Mouse (Mus musculus): ENCODE results near the gene Olfr1368. TPM values are rescaled to one million over a fixed set of nuclear protein-coding genes. Genes with fewer than 3 reads are reported as not detected.
"Not testable (repeated sequence)": the region's sequence is repeated elsewhere in the genome, so short reads cannot be mapped to it uniquely, and the experiment has no call there.

The Olfr1368 gene
- polyA plus RNA-seq, 1 experiment from 2014 or later, result not detected

DNA sequence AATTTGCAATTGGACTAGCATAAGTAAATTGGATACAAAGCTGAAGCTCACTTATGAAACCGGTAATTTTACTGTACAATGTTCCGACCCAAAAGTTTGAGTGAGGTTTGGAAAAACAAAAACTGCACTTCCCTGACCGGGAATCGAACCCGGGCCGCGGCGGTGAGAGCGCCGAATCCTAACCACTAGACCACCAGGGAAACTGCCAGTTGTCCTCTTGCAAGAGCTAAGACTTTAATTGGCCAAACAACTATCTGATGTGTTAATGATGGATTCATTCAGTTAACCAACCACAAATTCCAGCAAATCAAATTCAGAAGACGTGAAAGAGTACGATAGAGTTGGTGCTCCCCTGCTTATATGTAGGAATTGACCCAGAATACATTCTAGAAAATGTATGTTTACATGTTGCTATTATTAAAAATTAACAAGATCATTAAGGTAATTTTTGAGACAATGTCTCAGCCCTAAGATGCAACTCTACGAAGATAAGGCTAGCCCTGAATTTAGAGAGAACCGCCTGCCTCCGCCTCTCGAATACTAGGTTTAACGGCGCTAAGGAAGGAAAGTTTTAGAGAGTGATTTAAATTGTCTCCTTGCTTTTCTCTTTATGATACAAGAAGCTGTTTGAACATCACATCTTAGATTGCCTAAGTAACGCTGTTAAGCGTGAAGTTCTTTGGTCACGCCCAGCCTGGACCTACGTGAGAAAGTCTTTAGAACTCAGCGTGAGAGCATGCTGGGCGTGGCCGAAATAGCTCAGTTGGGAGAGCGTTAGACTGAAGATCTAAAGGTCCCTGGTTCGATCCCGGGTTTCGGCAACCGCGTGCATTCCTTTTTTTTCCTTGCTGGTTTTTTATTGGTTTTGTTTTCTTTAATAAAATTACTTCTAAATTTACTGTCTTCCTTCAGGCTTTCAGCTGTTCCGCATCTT is 15.3 kb upstream of the Olfr1368 start:
- Histone ChIP-seq H3K36me3 (ENCODE audit: control insufficient read depth, insufficient read depth, low read length) (no peaks in the 10 kb centered on the region), H3K27me3 (ENCODE audit: control insufficient read depth, insufficient read depth, low read length) (no peaks in the 10 kb centered on the region), H3K9me3 (replicated peaks; ENCODE audit: control insufficient read depth, low read length) (no peaks in the 10 kb centered on the region), H3K4me2 (peak overlapping the region; percentile 96), H3K4me3 (ENCODE audit: low read depth, low read length) (peak overlapping the region; percentile 65), H3K4me1 (ENCODE audit: control insufficient read depth, insufficient read depth, low read length) (no peaks in the 10 kb centered on the region), H3K27ac (ENCODE audit: low read depth, low read length) (no peak overlapping the region), H3K9ac (ENCODE audit: low read depth, low read length) (0 out of 2 replicates have a peak overlapping the region, but pooled peaks have one; percentile 39)
- under 1% methylated on average over 32 of the region's 32 CpGs for WGBS (ENCODE audit: insufficient replicate concordance)
- peak; percentile 86 for ATAC-seq (replicated peaks; ENCODE audit: insufficient number of reproducible peaks, low FRiP score, low TSS enrichment)

DNA sequence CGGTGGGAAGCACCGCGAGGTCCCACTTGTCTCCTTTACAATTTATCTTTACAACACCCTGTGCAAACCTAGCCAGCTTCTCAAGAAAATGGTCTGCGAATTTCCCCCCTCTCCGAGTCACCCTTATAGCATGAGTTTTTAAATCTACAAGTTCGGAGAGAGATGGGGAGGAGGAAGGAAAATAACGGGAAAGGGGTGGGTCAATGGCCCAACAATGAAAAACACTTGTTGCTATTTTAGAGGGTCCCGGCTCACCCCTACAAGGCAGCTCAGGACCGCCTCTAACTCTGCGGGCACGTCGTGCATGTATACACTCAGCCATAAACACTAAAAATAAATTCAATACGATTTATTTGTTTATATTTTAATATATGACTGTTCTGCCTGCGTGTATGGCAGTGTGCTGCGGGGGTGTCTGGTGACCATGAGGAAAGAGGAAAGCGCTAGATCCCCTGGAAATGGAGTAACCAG is 14.4 kb upstream of the Olfr1368 start:
- Histone ChIP-seq H3K9ac (ENCODE audit: low read depth, low read length) (peak overlapping the region; percentile 72; the same call in 1 of the 2 replicates), H3K27me3 (ENCODE audit: control insufficient read depth, insufficient read depth, low read length) (no peaks in the 10 kb centered on the region), H3K9me3 (replicated peaks; ENCODE audit: control insufficient read depth, low read length) (no peaks in the 10 kb centered on the region), H3K4me2 (peak overlapping the region; percentile 96), H3K27ac (ENCODE audit: low read depth, low read length) (no peak overlapping the region), H3K4me1 (ENCODE audit: control insufficient read depth, insufficient read depth, low read length) (no peaks in the 10 kb centered on the region), H3K36me3 (ENCODE audit: control insufficient read depth, insufficient read depth, low read length) (no peaks in the 10 kb centered on the region), H3K4me3 (ENCODE audit: low read depth, low read length) (peak overlapping the region; percentile 65)
- no peak; the same call in 1 of the 2 replicates for ATAC-seq (replicated peaks; ENCODE audit: insufficient number of reproducible peaks, low FRiP score, low TSS enrichment)
- WGBS (ENCODE audit: insufficient replicate concordance), result under 1% methylated on average over 16 of the region's 16 CpGs

DNA sequence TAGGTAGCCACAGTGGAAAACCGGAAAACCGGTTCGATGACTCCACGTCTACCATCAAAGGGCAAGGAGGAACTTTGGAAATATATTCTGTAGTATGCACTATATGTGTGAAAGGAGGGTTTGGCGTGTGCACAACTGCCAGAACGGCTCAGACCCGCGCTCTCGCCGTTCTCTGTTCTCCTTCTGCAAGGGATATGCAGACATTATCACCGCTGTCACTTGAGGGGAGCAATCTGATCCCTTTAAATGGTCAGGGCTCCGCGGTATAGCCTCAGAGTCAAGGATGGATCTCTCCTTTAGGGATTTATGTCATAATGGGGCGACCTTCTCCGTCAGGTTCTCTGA is 13.8 kb upstream of the Olfr1368 start:
- no peaks in the 10 kb centered on the region for H3K36me3 ChIP-seq (ENCODE audit: control insufficient read depth, insufficient read depth, low read length)
- H3K4me2 ChIP-seq, result peak overlapping the region; percentile 96
- WGBS (ENCODE audit: insufficient replicate concordance), result under 1% methylated on average over 15 of the region's 15 CpGs
- no peaks in the 10 kb centered on the region for H3K4me1 ChIP-seq (ENCODE audit: control insufficient read depth, insufficient read depth, low read length)
- ATAC-seq (replicated peaks; ENCODE audit: insufficient number of reproducible peaks, low FRiP score, low TSS enrichment), result no peak
- H3K4me3 ChIP-seq (ENCODE audit: low read depth, low read length), result peak overlapping the region; percentile 65
- H3K9ac ChIP-seq (ENCODE audit: low read depth, low read length), result peak overlapping the region; percentile 72
- peak overlapping the region; percentile 1; the same call in 1 of the 2 replicates for H3K27ac ChIP-seq (ENCODE audit: low read depth, low read length)
- no peaks in the 10 kb centered on the region for H3K9me3 ChIP-seq (replicated peaks; ENCODE audit: control insufficient read depth, low read length)
- H3K27me3 ChIP-seq (ENCODE audit: control insufficient read depth, insufficient read depth, low read length), result no peaks in the 10 kb centered on the region

DNA sequence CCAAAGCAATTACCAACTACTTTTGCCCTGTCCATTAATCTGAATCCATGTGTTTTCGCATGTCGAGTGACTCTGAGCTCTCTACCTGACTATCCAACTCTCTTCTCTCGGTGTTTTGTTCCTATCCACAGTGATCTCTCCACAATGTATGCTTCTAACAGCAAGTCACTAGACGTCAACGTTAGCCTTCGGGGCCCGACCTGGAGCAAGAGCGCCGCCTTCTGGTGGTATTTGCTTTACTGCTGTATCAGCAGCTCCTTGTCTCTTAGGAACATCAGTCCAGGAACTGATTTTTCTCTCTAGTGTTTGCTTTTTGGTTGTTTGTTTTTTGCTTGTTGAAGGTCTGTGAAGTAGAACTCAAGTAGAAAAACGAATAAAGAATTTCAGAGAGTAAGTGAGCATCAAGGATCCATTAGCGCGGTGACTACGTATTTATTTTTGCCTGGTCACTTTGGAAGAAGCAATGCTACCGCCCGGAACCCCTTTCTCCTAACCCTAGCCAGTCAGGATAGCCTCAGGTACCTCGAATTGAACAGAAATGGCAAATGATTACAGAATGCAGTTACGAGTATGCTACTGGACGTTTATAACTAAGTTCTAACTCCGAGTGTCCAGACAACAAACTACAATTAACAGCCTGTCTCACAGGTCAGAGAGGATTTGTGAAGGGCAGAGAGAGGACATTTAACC is 13.3 kb upstream of the Olfr1368 start:
- Histone ChIP-seq H3K27me3 (ENCODE audit: control insufficient read depth, insufficient read depth, low read length) (no peaks in the 10 kb centered on the region), H3K9me3 (replicated peaks; ENCODE audit: control insufficient read depth, low read length) (no peaks in the 10 kb centered on the region), H3K4me2 (peak overlapping the region; percentile 96), H3K4me1 (ENCODE audit: control insufficient read depth, insufficient read depth, low read length) (no peaks in the 10 kb centered on the region), H3K27ac (ENCODE audit: low read depth, low read length) (peak overlapping the region; percentile 1; the same call in 1 of the 2 replicates), H3K36me3 (ENCODE audit: control insufficient read depth, insufficient read depth, low read length) (no peaks in the 10 kb centered on the region), H3K4me3 (ENCODE audit: low read depth, low read length) (peak overlapping the region; percentile 65), H3K9ac (ENCODE audit: low read depth, low read length) (peak overlapping the region; percentile 72)
- WGBS (ENCODE audit: insufficient replicate concordance), result under 1% methylated on average over 19 of the region's 19 CpGs
- no peak for ATAC-seq (replicated peaks; ENCODE audit: insufficient number of reproducible peaks, low FRiP score, low TSS enrichment)

DNA sequence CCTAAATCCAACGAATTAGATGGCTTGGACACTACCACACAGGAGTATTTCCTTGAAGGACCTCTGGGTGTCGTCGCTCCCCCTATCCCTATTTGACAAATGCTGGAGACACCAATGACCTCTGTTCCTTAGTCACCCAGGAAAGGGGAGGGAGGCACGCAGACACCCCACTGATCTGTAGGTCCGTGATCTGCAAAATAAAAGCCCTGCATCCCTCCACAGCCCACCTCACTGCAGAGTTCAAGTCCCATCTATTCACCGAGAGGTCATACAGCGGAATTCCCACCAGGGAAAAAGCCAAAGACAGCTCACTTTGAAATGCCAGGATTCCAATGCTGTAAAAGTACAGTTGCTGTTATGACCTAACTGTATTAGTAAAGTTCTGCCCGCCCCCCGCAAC is 12.4 kb upstream of the Olfr1368 start:
- Histone ChIP-seq H3K27me3 (ENCODE audit: control insufficient read depth, insufficient read depth, low read length) (no peaks in the 10 kb centered on the region), H3K27ac (ENCODE audit: low read depth, low read length) (no peak overlapping the region), H3K4me1 (ENCODE audit: control insufficient read depth, insufficient read depth, low read length) (no peaks in the 10 kb centered on the region), H3K36me3 (ENCODE audit: control insufficient read depth, insufficient read depth, low read length) (no peaks in the 10 kb centered on the region), H3K9ac (ENCODE audit: low read depth, low read length) (no peak overlapping the region), H3K4me3 (ENCODE audit: low read depth, low read length) (peak overlapping the region; percentile 65), H3K4me2 (peak overlapping the region; percentile 96), H3K9me3 (replicated peaks; ENCODE audit: control insufficient read depth, low read length) (no peaks in the 10 kb centered on the region)
- 8% methylated on average over 9 of the region's 9 CpGs for WGBS (ENCODE audit: insufficient replicate concordance)
- ATAC-seq (replicated peaks; ENCODE audit: insufficient number of reproducible peaks, low FRiP score, low TSS enrichment), result no peak

DNA sequence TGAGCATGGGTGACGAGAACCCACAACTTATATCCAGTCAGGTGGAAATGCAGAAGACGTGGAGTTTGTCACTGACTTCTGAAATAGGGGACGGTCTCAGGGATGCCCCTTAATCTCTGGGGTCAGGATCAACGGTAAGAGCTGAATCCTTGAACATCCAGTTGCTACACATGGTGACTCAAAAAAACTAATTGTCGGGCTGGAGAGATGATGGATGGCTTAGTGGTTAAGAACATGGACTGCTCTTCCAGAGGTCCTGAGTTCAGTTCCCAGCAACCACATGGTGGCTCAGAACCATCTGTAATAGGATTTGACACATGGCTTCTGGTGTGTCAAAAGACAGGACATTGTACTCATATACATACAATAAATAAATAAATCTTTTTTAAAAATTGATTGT is 10.2 kb upstream of the Olfr1368 start:
- no peaks in the 10 kb centered on the region for H3K4me1 ChIP-seq (ENCODE audit: control insufficient read depth, insufficient read depth, low read length)
- no peak overlapping the region for H3K27ac ChIP-seq (ENCODE audit: low read depth, low read length)
- H3K9ac ChIP-seq (ENCODE audit: low read depth, low read length), result no peak overlapping the region
- no peaks in the 10 kb centered on the region for H3K27me3 ChIP-seq (ENCODE audit: control insufficient read depth, insufficient read depth, low read length)
- H3K36me3 ChIP-seq (ENCODE audit: control insufficient read depth, insufficient read depth, low read length), result no peaks in the 10 kb centered on the region
- H3K9me3 ChIP-seq (replicated peaks; ENCODE audit: control insufficient read depth, low read length), result no peaks in the 10 kb centered on the region
- no peak overlapping the region for H3K4me2 ChIP-seq
- no peak overlapping the region for H3K4me3 ChIP-seq (ENCODE audit: low read depth, low read length)
- WGBS (ENCODE audit: insufficient replicate concordance), result 67% methylated on average over 5 of the region's 5 CpGs
- no peak for ATAC-seq (replicated peaks; ENCODE audit: insufficient number of reproducible peaks, low FRiP score, low TSS enrichment)

DNA sequence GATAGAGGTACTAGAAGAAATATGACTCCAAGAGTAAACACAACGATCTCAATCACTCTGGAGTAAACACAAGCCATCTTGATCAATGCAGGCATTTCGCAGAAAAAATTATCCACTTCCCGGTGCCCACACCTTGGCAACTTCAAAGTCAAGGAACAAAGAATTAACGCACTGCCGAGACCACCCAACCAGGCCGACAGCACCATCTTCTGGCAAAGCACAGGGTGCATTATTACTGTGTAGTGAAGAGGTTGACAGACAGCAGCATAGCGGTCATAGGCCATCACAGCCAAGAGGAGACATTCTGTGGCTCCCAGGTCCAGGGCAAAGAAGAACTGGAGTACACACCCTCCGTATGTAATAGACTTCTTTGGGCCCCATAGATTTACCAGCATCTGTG is 3.2 kb downstream of the Olfr1368 start:
- 32% methylated on average over 8 of the region's 8 CpGs for WGBS (ENCODE audit: insufficient replicate concordance)
- H3K27ac ChIP-seq (ENCODE audit: low read depth, low read length), result no peak overlapping the region
- no peak overlapping the region for H3K9ac ChIP-seq (ENCODE audit: low read depth, low read length)
- H3K4me2 ChIP-seq, result no peak overlapping the region
- ATAC-seq (replicated peaks; ENCODE audit: insufficient number of reproducible peaks, low FRiP score, low TSS enrichment), result no peak
- H3K4me1 ChIP-seq (ENCODE audit: control insufficient read depth, insufficient read depth, low read length), result no peaks in the 10 kb centered on the region
- no peak overlapping the region for H3K4me3 ChIP-seq (ENCODE audit: low read depth, low read length)
- no peaks in the 10 kb centered on the region for H3K9me3 ChIP-seq (replicated peaks; ENCODE audit: control insufficient read depth, low read length)
- no peaks in the 10 kb centered on the region for H3K27me3 ChIP-seq (ENCODE audit: control insufficient read depth, insufficient read depth, low read length)
- no peaks in the 10 kb centered on the region for H3K36me3 ChIP-seq (ENCODE audit: control insufficient read depth, insufficient read depth, low read length)

DNA sequence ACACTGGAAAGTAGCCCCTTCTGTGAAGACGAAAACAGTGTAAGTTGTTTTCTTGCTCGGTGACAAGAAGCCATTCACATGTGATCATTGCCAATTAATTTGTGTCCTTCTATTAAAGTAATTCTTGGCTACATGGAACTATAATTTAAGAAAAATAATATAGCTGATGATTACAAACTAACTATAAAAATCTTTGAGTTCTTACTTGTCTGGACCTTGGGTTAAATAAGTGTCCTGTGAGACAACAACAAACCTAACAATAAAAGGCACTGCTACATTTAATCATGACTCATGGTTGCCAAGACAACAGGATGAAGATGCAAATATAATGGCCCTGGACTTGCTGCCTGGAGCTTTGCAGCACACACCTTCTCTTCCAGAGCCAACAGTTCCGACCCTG is 16.3 kb downstream of the Olfr1368 start, which contains the start of gene Olfr263:
Olfr263 (plus strand) TSS at position 301 of the 400 bp plus-strand sequence.
- not testable (repeated sequence) for ATAC-seq (replicated peaks; ENCODE audit: insufficient number of reproducible peaks, low FRiP score, low TSS enrichment); H3K4me3 ChIP-seq (ENCODE audit: low read depth, low read length); H3K9ac ChIP-seq (ENCODE audit: low read depth, low read length); H3K4me2 ChIP-seq; H3K4me1 ChIP-seq (ENCODE audit: control insufficient read depth, insufficient read depth, low read length); H3K27ac ChIP-seq (ENCODE audit: low read depth, low read length); H3K36me3 ChIP-seq (ENCODE audit: control insufficient read depth, insufficient read depth, low read length); H3K9me3 ChIP-seq (replicated peaks; ENCODE audit: control insufficient read depth, low read length); H3K27me3 ChIP-seq (ENCODE audit: control insufficient read depth, insufficient read depth, low read length)
- WGBS (ENCODE audit: insufficient replicate concordance), result 78% methylated on average over 3 of the region's 3 CpGs

All from heart, embryonic 11.5 days (tissue).